Mouse (Mus musculus): ENCODE measurements around the gene Scgb1b20.
"Not testable (repeated sequence)": the region's sequence is repeated elsewhere in the genome, so short reads cannot be mapped to it uniquely, and the experiment has no call there.

Scgb1b20 gene

DNA sequence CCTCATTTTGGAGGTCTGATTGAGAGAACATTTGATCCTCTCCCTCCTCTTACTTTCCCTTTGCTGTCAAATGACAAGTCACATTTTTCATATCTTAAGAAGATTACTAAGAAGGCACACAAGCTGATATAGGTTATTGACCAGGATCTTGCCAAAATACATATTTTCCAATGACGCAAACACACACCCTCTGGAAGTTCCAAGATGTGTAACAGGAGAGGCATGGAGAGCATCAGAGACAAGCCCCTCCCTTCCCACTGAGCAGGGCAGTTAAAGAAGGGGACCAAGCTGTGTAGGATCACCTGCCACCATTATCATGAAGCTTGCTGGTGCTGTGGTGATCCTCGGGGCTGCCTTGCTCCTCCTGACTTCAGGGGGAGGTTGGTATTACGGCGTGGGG, at the start of gene Scgb1b20:
Gene Scgb1b20 (plus strand): TSS at position 301 of the 400 bp plus-strand sequence.
- in situ Hi-C loops (cut with MboI, MseI) = not testable (repeated sequence)

DNA sequence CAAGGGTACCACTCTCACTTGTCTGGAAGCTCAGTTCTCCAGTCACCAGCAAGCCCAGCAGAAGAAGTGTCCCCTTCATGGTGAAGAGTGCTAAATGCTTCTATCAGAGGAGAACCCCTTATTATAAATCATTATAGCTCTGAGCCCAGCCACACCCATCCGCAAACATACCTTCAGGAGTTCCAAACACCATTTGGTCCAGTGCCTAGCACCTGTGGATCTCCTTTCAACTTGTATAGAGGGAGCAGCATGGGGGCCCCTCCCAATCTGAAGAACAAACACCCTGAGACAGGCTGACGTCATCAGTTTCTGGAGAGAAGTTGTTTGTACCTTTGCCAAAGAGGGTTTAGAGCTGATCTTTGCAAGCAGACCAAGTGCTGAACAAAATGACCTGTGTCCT, 6.8 kb upstream of the Scgb1b20 start, which contains the start of gene Scgb2b20:
Gene Scgb2b20 (minus strand): TSS at position 101 of the 400 bp plus-strand sequence.
- in situ Hi-C loops (cut with MboI, MseI) = loop anchor here (10.0 kb wide), 1 partner anchor 961 kb away; no protein-coding TSS in a partner anchor

DNA sequence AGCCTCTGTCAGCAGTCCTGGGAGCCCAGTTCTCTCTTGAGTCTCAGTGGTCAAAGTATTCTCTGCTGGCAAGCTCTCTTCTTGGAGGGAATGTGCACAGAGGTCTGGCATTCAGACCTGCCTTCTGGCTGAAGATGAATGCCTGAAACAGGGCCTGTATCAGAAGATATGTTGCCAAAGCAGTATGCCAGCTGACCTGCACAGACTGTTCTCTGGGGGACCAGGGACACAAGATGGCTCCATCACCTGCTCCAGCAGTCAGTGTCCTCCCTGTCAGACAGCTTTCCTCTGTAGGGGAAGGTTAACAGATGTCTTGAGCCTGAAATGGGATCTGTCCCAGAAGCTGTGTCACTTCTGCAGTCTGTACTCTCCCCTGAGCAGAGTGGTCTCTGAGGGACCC, 26.7 kb downstream of the Scgb1b20 start:
- in situ Hi-C loops (cut with MboI, MseI) = not testable (repeated sequence)

DNA sequence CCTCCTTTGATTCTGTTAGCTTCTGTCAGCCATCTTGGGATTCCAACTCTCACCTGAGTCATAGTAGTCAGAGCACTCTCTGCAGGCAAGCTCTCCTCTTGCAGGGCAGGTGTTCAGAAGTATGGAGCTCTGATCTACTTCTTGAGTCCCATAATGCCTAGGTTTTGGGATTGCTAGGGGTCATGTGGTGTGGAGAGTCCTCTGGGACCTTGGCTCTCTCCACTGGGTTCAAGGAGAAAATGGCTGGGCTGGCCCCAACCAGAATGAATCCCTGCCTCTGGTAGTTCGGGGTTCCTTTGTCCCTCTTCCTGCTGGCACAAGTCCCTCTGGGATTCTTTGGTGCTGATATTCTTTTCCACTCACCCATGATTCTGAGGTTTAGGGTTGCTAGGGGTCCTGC, 28.6 kb downstream of the Scgb1b20 start:
- in situ Hi-C loops (cut with MboI, MseI) = no loop called here

DNA sequence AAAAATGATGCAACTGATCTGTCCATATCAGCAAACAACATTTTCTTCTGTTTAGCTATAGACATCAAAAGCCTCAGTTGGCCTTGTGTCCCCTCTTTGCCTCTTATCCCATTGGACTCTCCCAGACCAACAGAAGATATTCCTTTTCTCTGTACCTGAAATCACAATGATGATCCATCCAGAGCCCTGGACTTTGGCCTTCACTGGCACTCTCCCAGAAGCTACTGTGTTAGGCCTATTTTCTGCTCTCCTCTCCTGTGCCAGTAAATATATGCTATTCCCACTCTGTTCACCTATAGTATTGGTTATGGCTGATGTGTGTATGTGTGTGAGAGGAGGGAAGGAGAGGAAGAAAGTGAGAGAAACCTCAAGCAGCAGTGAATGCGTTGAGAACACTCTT, 36.6 kb downstream of the Scgb1b20 start:
- in situ Hi-C loops (cut with MboI, MseI) = not testable (repeated sequence)
